Comparison of ENCODE assay signal across 8 mouse cellular contexts in genomic region chr9:22467371-22468169, GRCm38 (mm10). TPM values are rescaled to one million over a fixed set of nuclear protein-coding genes. Genes with fewer than 3 reads are reported as not detected.
DNase-seq lines count a peak whose midpoint lies in the region; ATAC-seq and TF ChIP-seq lines count a peak whose summit lies in the region.

No protein-coding gene starts in this region.

- peak overlapping the region; percentile 91 for H3K4me3 ChIP-seq in forebrain, embryonic 10.5 days
- peak overlapping the region; percentile 92 for H3K4me3 ChIP-seq in hindbrain, embryonic 13.5 days

- H3K27ac ChIP-seq in forebrain, embryonic 10.5 days = peak overlapping the region; percentile 95
- peak overlapping the region; percentile 95 for H3K27ac ChIP-seq in hindbrain, embryonic 13.5 days

- no peak for TF ChIP-seq POLR2A in brain, embryonic 14.5 days (IDR thresholded peaks at IDR 0.05; ENCODE audit: borderline replicate concordance, extremely low read depth, insufficient read depth, insufficient read length, poor library complexity, severe bottlenecking)

- H3K27me3 ChIP-seq in forebrain, embryonic 10.5 days (ENCODE audit: poor library complexity, severe bottlenecking) = no peaks in the 10 kb centered on the region
- H3K27me3 ChIP-seq in hindbrain, embryonic 13.5 days = no peaks in the 10 kb centered on the region

- H3K9ac ChIP-seq in hindbrain, embryonic 13.5 days = peak overlapping the region; percentile 91

- DNase-seq in layer of hippocampus, adult 11-12 months (ENCODE audit: low spot score) = peak; percentile 24
- no peak for DNase-seq in layer of hippocampus, adult 8-10 months (ENCODE audit: low spot score in 2 of 2)
- DNase-seq in brain, embryonic 14.5 days (ENCODE audit: low read depth) = peak; percentile 61
- DNase-seq in forebrain, embryonic 10.5 days (ENCODE audit: extremely low spot score, low spot score) = no peak
- peak; percentile 45 for DNase-seq in left cerebral cortex, postnatal 4 days
- peak; percentile 40 for DNase-seq in mesoderm, embryonic 11.5 days (ENCODE audit: low read depth, low spot score)
- peak; percentile 18 to 30 for DNase-seq in spleen, postnatal 14 days (ENCODE audit: low spot score in 2 of 2)

- 2% methylated on average over 73 of the region's 73 CpGs for WGBS in forebrain, embryonic 10.5 days
- under 1% methylated on average over 67 of the region's 73 CpGs for WGBS in hindbrain, embryonic 13.5 days

- H3K9me3 ChIP-seq in forebrain, embryonic 10.5 days = no peaks in the 10 kb centered on the region
- H3K9me3 ChIP-seq in hindbrain, embryonic 13.5 days = no peaks in the 10 kb centered on the region

- intact Hi-C loops in left cerebral cortex, postnatal 4 days (cut with DNase I) = no loop called here

- TF ChIP-seq CTCF in brain, embryonic 14.5 days (IDR thresholded peaks at IDR 0.05; ENCODE audit: borderline replicate concordance, extremely low read depth, insufficient read depth, insufficient read length) = no peak

- ATAC-seq in hindbrain, embryonic 13.5 days (ENCODE audit: low FRiP score) = peak; percentile 66

- peaks cover 20% of the 10 kb centered on the region for H3K36me3 ChIP-seq in forebrain, embryonic 10.5 days (replicated peaks)
- peaks cover 14% of the 10 kb centered on the region; the same call in 1 of the 2 replicates for H3K36me3 ChIP-seq in hindbrain, embryonic 13.5 days

- H3K4me1 ChIP-seq in forebrain, embryonic 10.5 days = peaks cover 11% of the 10 kb centered on the region
- peaks cover 10% of the 10 kb centered on the region for H3K4me1 ChIP-seq in hindbrain, embryonic 13.5 days (replicated peaks)

- peak overlapping the region; percentile 64 for H3K4me2 ChIP-seq in hindbrain, embryonic 13.5 days

RNA-seq across cellular contexts. Expression of gene Rp9, which starts 2.0 kb away (rescaled TPM):
- total RNA-seq in layer of hippocampus, adult 8-10 months (2022) = 10 to 100 TPM; 31.6 to 41.5 (median 34.7) TPM
- 63.9 and 75.0 TPM in 2 replicates for polyA plus RNA-seq in brain, embryonic 14.5 days (2012; rRNA removed)
- polyA plus RNA-seq in forebrain, embryonic 10.5 days (2016; fragmentation: Nextera tagmentation; extraction: Ambion mirVana) = 43.8 and 43.9 TPM in 2 replicates
- 58.1 and 59.2 TPM in 2 replicates for polyA plus RNA-seq in hindbrain, embryonic 13.5 days (2015; fragmentation: Nextera tagmentation; extraction: Ambion mirVana)
- total RNA-seq in left cerebral cortex, postnatal 4 days (2021) = 10 to 100 TPM; 55.9 to 58.6 TPM

RNA-seq across cellular contexts. Expression of gene Bbs9, which starts 7.9 kb away (rescaled TPM):
- total RNA-seq in layer of hippocampus, adult 8-10 months (2022) = 10 to 100 TPM; 24.8 to 28.7 (median 27.8) TPM
- polyA plus RNA-seq in brain, embryonic 14.5 days (2012; rRNA removed) = 21.4 and 21.9 TPM in 2 replicates
- 14.6 and 14.9 TPM in 2 replicates for polyA plus RNA-seq in forebrain, embryonic 10.5 days (2016; fragmentation: Nextera tagmentation; extraction: Ambion mirVana)
- 16.9 and 17.1 TPM in 2 replicates for polyA plus RNA-seq in hindbrain, embryonic 13.5 days (2015; fragmentation: Nextera tagmentation; extraction: Ambion mirVana)
- 10 to 100 TPM; 26.8 to 31.2 TPM for total RNA-seq in left cerebral cortex, postnatal 4 days (2021)

RNA-seq across cellular contexts. Expression of gene Gm17545, which starts 13.5 kb away (rescaled TPM):
- not detected for total RNA-seq in layer of hippocampus, adult 8-10 months (2022)
- not detected in 2 replicates for polyA plus RNA-seq in brain, embryonic 14.5 days (2012; rRNA removed)
- polyA plus RNA-seq in forebrain, embryonic 10.5 days (2016; fragmentation: Nextera tagmentation; extraction: Ambion mirVana) = not detected in 2 replicates
- polyA plus RNA-seq in hindbrain, embryonic 13.5 days (2015; fragmentation: Nextera tagmentation; extraction: Ambion mirVana) = not detected in 2 replicates
- total RNA-seq in left cerebral cortex, postnatal 4 days (2021) = not detected

RNA-seq across cellular contexts. Expression of gene 9530077C05Rik, which starts 56.3 kb away (rescaled TPM):
- 10 to 100 TPM in 1 of 4 experiments, 1 to 10 TPM in 3; 6.0 to 10.9 (median 8.1) TPM for total RNA-seq in layer of hippocampus, adult 8-10 months (2022)
- 6.1 and 7.2 TPM in 2 replicates for polyA plus RNA-seq in brain, embryonic 14.5 days (2012; rRNA removed)
- 9.4 and 9.5 TPM in 2 replicates for polyA plus RNA-seq in forebrain, embryonic 10.5 days (2016; fragmentation: Nextera tagmentation; extraction: Ambion mirVana)
- polyA plus RNA-seq in hindbrain, embryonic 13.5 days (2015; fragmentation: Nextera tagmentation; extraction: Ambion mirVana) = 8.8 and 9.1 TPM in 2 replicates
- total RNA-seq in left cerebral cortex, postnatal 4 days (2021) = 10 to 100 TPM; 10.1 to 10.3 TPM

Comparison
In these comparisons a context has a peak if more than half of its experiments do, and no peak if none do; other contexts are left out.
1. DNase-seq: peak in layer of hippocampus, adult 11-12 months (single experiment), brain, embryonic 14.5 days (single experiment), left cerebral cortex, postnatal 4 days (single experiment), mesoderm, embryonic 11.5 days (single experiment) and spleen, postnatal 14 days (2 of 2); none in layer of hippocampus, adult 8-10 months (0 of 2) and forebrain, embryonic 10.5 days (single experiment).